Mouse (Mus musculus): ENCODE results near the gene Fam90a1a. TPM values are rescaled to one million over a fixed set of nuclear protein-coding genes. Genes with fewer than 3 reads are reported as not detected.
A peak's percentile ranks its signal among the peaks of the same experiment; 100 is the strongest.

Gene Fam90a1a
- total RNA-seq, 2 experiments from 2014 or later: not detected

GRCm38 (mm10) chr8:21981664-21982337 lies 23.3 kb downstream of the Fam90a1a start:
- Histone ChIP-seq H3K4me3 (no peak overlapping the region), H3K27ac (no peak overlapping the region)
- TF ChIP-seq CTCF (conservative IDR thresholded peaks at IDR 0.05): peak; percentile 78

GRCm38 (mm10) chr8:21992184-21992583 lies 33.7 kb downstream of the Fam90a1a start:
- peak; percentile 64 to 66 for DNase-seq (ENCODE audit: low spot score in 2 of 2)
- TF ChIP-seq CTCF (conservative IDR thresholded peaks at IDR 0.05): peak; percentile 94
- no peak overlapping the region for H3K27ac ChIP-seq
- no peak overlapping the region for H3K4me3 ChIP-seq

More at GRCm38 (mm10) chr8:21981664-21982337, 23.3 kb downstream of the Fam90a1a start:
- DNase-seq (ENCODE audit: low spot score in 2 of 2): peak; percentile 27 to 54

- no peak overlapping the region for H3K27ac ChIP-seq
- H3K4me3 ChIP-seq: no peak overlapping the region
- DNase-seq (ENCODE audit: low spot score in 2 of 2): no peak
- TF ChIP-seq CTCF (conservative IDR thresholded peaks at IDR 0.05): no peak
These were observed 36.7 kb downstream of the Fam90a1a start for GRCm38 (mm10) chr8:21995181-21995580.

GRCm38 (mm10) chr8:22004750-22005522 lies 46.4 kb downstream of the Fam90a1a start:
- DNase-seq (ENCODE audit: low spot score in 2 of 2): no peak
- H3K27ac ChIP-seq: no peak overlapping the region
- TF ChIP-seq CTCF (conservative IDR thresholded peaks at IDR 0.05): no peak

GRCm38 (mm10) chr8:22006423-22006822 lies 47.9 kb downstream of the Fam90a1a start:
- no peak for TF ChIP-seq CTCF (conservative IDR thresholded peaks at IDR 0.05)
- H3K4me3 ChIP-seq: no peak overlapping the region
- DNase-seq (ENCODE audit: low spot score in 2 of 2): no peak
- H3K27ac ChIP-seq: no peak overlapping the region

More at GRCm38 (mm10) chr8:22004750-22005522, 46.4 kb downstream of the Fam90a1a start:
- H3K4me3 ChIP-seq: no peak overlapping the region

- Histone ChIP-seq H3K27ac (no peak overlapping the region), H3K4me3 (no peak overlapping the region)
- TF ChIP-seq CTCF (conservative IDR thresholded peaks at IDR 0.05): no peak
- no peak for DNase-seq (ENCODE audit: low spot score in 2 of 2)
These were observed 50.9 kb downstream of the Fam90a1a start for GRCm38 (mm10) chr8:22009403-22009802.

- Histone ChIP-seq H3K4me3 (peak overlapping the region; percentile 45), H3K27ac (no peak overlapping the region)
- no peak for DNase-seq (ENCODE audit: low spot score in 2 of 2)
- no peak for TF ChIP-seq CTCF (conservative IDR thresholded peaks at IDR 0.05)
These were observed 54.7 kb downstream of the Fam90a1a start for GRCm38 (mm10) chr8:22013034-22013707.

Other genes with a start within 250 kb of the Fam90a1a start
- gene Defa24, start 224.2 kb upstream of the Fam90a1a start, total RNA-seq (2021): not detected
- gene Defb50, start 135.2 kb upstream of the Fam90a1a start, total RNA-seq (2021): not detected
- gene Defb2, start 118.8 kb upstream of the Fam90a1a start, total RNA-seq (2021): not detected
- not detected for gene Defb10, start 99.8 kb upstream of the Fam90a1a start, total RNA-seq (2021)
- not detected for gene Defb9, start 73.3 kb upstream of the Fam90a1a start, total RNA-seq (2021)
- not detected for gene Defb11, start 52.3 kb upstream of the Fam90a1a start, total RNA-seq (2021)
- gene Defb15, start 26.0 kb upstream of the Fam90a1a start, total RNA-seq (2021): not detected
- not detected for gene Defb35, start 20.4 kb upstream of the Fam90a1a start, total RNA-seq (2021)
- gene Defb13, start 12.0 kb upstream of the Fam90a1a start, total RNA-seq (2021): not detected
- gene Ccdc70, start 11.1 kb downstream of the Fam90a1a start, total RNA-seq (2021): not detected
- 1 to 10 TPM; 2.3 to 2.4 TPM for gene Atp7b, start 101.6 kb downstream of the Fam90a1a start, total RNA-seq (2021)
- gene Alg11, start 102.0 kb downstream of the Fam90a1a start, total RNA-seq (2021): 10 to 100 TPM; 34.7 to 42.0 TPM
- gene Nek5, start 166.3 kb downstream of the Fam90a1a start, total RNA-seq (2021): under 1 TPM in 1 of 2 experiments, not detected in 1; 0.61 TPM
- gene Nek3, start 207.7 kb downstream of the Fam90a1a start, total RNA-seq (2021): 1 to 10 TPM; 2.5 to 2.7 TPM
- 1 to 10 TPM in 1 of 2 experiments, under 1 TPM in 1; 0.61 to 1.0 TPM for gene Ckap2, start 227.1 kb downstream of the Fam90a1a start, total RNA-seq (2021)
- 10 to 100 TPM; 25.2 to 26.0 TPM for gene Vps36, start 234.1 kb downstream of the Fam90a1a start, total RNA-seq (2021)

Measured in layer of hippocampus, adult 2 months (tissue).